Mouse (Mus musculus) bone marrow macrophage, adult 2 months (primary cell): ENCODE measurements at regions not wholly inside any gene's neighbourhood (a gene's known extent, or its start where the extent isn't known, plus 50 kb on each side); places are given as distances from the start of the nearest gene placed in this dataset.

Source experiments
- H3K27ac ChIP-seq: 2 replicates; pipeline ENCODE4 v1.5.1; 2012; ENCODE audit warnings: low read depth, low read length; ENCODE audit not compliant: insufficient read depth
- H3K4me1 ChIP-seq: 2 replicates; pipeline ENCODE4 v1.6.1; 2012; ENCODE audit warnings: low read length; ENCODE audit not compliant: control insufficient read depth, insufficient read depth
- H3K4me3 ChIP-seq: 2 replicates; pipeline ENCODE4 v1.5.1; 2012; ENCODE audit warnings: mild to moderate bottlenecking, low read length, moderate library complexity; ENCODE audit not compliant: insufficient read depth
- CTCF ChIP-seq: IDR thresholded peaks from 2 replicates; pipeline ENCODE4 v1.5.1; 2012; ENCODE audit warnings: low read depth, mild to moderate bottlenecking, low read length, moderate library complexity
- POLR2A ChIP-seq: IDR thresholded peaks from 2 replicates; pipeline ENCODE4 v1.6.1; 2012; ENCODE audit warnings: mild to moderate bottlenecking, low read depth, low read length, borderline replicate concordance

DNA sequence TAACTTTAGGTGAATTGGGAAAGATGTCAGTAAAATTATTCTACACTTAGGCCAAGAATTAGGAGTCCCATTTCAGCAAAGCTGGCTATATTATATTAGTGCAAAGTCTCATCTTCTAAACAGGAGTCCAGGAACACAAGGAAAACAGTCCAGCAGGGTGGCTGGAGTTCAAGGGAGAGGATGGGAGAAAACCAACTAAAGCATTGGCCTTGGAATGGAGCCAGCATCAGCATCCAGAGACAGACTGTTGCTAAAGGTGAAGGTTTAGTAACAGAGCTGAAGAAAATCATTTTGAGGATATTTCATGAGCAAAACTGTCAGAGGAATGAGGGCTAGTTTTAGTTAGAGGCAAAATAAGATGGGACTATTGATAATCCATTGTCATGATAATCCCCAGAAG is 559.9 kb downstream of the Epha4 start:
- TF ChIP-seq CTCF (no peak), POLR2A (no peak)

DNA sequence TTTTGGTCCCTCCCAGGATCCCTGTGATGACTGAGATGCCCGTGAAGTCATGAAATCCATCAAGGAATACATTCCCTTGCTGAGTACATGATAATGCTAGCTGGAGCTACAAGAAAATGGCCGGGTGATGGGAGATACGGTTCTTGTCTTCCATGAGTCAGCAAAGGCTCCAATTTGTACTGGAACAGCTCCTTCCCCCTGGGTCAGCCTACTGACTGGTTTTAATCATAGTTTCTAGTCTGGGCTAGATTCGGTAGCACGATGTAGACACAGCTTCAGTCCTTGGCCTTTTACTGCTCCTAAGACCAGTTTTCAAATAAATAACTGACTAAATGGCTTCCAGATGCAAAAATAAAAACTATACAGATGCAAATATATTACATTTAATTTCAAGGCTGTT is 557.5 kb downstream of the Epha4 start:
- TF ChIP-seq POLR2A = no peak
- no peak for TF ChIP-seq CTCF

More for the DNA sequence above, 559.9 kb downstream of the Epha4 start:
- no peak overlapping the region for H3K4me3 ChIP-seq
- H3K4me1 ChIP-seq = no peaks in the 10 kb centered on the region
- no peak overlapping the region for H3K27ac ChIP-seq

DNA sequence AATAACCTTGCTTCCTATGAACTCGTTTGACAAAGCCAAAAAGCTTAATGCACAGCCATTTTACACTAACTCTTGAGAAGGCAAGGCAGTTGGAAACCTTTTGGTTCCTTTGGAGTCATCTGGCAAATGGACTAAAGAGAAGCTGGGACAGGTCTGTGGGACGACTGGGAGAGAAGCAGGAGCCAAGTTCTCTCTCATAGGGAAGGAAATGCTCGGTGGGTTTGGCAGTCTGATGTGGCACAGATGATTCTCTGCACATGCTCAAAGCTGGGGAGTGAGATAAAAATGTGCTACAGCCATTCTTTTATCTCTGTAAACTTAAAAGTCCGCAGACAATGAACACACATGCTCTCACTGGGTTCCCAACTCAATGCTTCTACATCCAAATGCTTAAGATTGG is 556.2 kb downstream of the Epha4 start:
- no peak overlapping the region for H3K27ac ChIP-seq
- TF ChIP-seq CTCF (no peak), POLR2A (no peak)
- H3K4me3 ChIP-seq = no peak overlapping the region

More for the DNA sequence above, 557.5 kb downstream of the Epha4 start:
- Histone ChIP-seq H3K27ac (no peak overlapping the region), H3K4me1 (no peaks in the 10 kb centered on the region), H3K4me3 (no peak overlapping the region)

GRCm38 (mm10) chr1:76972454-76972853 is 542.4 kb downstream of the Epha4 start:
- no peak overlapping the region for H3K27ac ChIP-seq
- TF ChIP-seq POLR2A (no peak), CTCF (no peak)
- no peak overlapping the region for H3K4me3 ChIP-seq
- H3K4me1 ChIP-seq = no peaks in the 10 kb centered on the region

More for the DNA sequence above, 556.2 kb downstream of the Epha4 start:
- no peaks in the 10 kb centered on the region for H3K4me1 ChIP-seq

- Histone ChIP-seq H3K27ac (no peak overlapping the region), H3K4me3 (no peak overlapping the region), H3K4me1 (no peaks in the 10 kb centered on the region)
- TF ChIP-seq CTCF = no peak
- no peak for TF ChIP-seq POLR2A
Observed at GRCm38 (mm10) chr1:76975077-76975945, 539.6 kb downstream of the Epha4 start.

GRCm38 (mm10) chr1:76980498-76981152 is 534.3 kb downstream of the Epha4 start:
- no peak overlapping the region for H3K4me3 ChIP-seq
- H3K27ac ChIP-seq = no peak overlapping the region
- TF ChIP-seq CTCF (no peak), POLR2A (no peak)
- no peaks in the 10 kb centered on the region for H3K4me1 ChIP-seq

DNA sequence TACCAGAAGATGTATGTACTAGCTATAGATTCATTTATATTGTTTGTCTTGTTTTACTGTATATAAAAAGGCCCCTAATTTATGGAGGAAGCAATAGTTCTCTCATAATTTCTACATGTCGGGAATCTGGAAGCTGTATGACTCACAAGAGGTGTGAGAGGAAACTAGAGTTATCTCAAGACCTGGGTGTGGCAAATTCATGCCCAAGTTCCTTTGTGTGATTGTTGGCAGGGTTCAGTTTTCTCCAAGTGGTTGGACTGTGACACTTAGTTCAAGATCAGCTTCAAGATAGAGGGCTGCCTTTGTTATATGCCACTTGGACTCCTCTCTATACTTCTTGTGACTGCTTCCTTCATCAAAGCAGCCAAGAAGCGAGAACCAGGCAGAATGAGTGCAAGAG is 521.1 kb downstream of the Epha4 start:
- no peak overlapping the region for H3K4me3 ChIP-seq
- H3K27ac ChIP-seq = no peak overlapping the region
- TF ChIP-seq POLR2A (no peak), CTCF (no peak)
- no peaks in the 10 kb centered on the region for H3K4me1 ChIP-seq

DNA sequence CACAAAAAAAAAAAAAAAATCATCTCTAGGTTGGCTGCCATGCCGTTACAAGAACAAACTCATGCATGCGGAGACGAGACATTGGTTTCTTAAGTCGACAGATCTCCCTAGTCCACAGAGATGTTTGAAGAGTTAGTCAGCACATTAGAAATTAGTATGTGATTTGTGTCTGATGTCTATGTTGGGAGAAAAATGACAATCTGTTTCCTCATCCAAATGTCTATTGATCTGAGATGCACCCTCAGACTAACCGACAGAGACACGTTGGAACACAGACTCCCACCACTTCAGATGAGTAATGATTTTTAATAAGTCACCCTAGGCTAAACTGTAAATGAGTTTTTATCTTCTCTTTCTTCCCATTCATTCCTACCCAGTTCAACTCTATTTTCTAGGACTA is 506.9 kb downstream of the Epha4 start:
- no peak overlapping the region for H3K27ac ChIP-seq
- H3K4me3 ChIP-seq = no peak overlapping the region
- no peaks in the 10 kb centered on the region for H3K4me1 ChIP-seq
- no peak for TF ChIP-seq CTCF
- no peak for TF ChIP-seq POLR2A

- no peaks in the 10 kb centered on the region for H3K4me1 ChIP-seq
- H3K27ac ChIP-seq = no peak overlapping the region
- no peak overlapping the region for H3K4me3 ChIP-seq
- TF ChIP-seq CTCF (no peak), POLR2A (no peak)
Observed at GRCm38 (mm10) chr1:77010608-77011214, 504.2 kb downstream of the Epha4 start.

- TF ChIP-seq CTCF (no peak), POLR2A (no peak)
- Histone ChIP-seq H3K4me1 (no peaks in the 10 kb centered on the region), H3K4me3 (no peak overlapping the region), H3K27ac (no peak overlapping the region)
Observed at GRCm38 (mm10) chr1:77027656-77028055, 487.2 kb downstream of the Epha4 start.
